Mouse (Mus musculus): ENCODE measurements around the gene BC035044. TPM values are rescaled to one million over a fixed set of nuclear protein-coding genes. Genes with fewer than 3 reads are reported as not detected.
"Not testable (repeated sequence)": the region's sequence is repeated elsewhere in the genome, so short reads cannot be mapped to it uniquely, and the experiment has no call there.

Gene BC035044
- total RNA-seq (2021): not detected
- long read RNA-seq, experiment 1, partial matches to known transcripts: 0 of 1 reads
- long read RNA-seq, experiment 1, other reads (novel, unspliced or antisense): 1 of 1 reads
- long read RNA-seq, experiment 2, partial matches to known transcripts: 0 of 1 reads
- long read RNA-seq, experiment 2, other reads (novel, unspliced or antisense): 0 of 1 reads

DNA sequence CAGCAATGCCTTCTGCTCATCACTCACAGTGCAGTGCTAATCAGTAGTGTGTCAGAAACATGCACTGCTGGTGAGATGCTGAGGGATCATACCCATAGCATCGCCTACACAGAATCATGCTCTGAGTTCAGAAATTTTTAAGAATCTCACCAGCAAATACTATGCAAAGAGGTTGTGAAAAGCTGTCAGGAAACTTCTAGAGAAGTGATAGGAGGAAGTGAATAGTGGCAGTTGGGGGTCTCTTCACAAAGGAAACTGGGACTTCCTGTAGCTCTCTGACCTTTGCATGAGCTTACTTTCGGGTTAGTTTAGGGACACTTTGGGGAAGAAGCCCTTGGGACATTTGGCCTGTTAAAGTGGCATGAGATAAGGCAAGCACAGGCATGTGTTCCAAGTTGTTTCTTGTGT is at the start of gene BC035044:
BC035044 (minus strand) TSS at position 179 of the 408 bp plus-strand sequence.
- DNase-seq (ENCODE audit: low spot score): no peak

DNA sequence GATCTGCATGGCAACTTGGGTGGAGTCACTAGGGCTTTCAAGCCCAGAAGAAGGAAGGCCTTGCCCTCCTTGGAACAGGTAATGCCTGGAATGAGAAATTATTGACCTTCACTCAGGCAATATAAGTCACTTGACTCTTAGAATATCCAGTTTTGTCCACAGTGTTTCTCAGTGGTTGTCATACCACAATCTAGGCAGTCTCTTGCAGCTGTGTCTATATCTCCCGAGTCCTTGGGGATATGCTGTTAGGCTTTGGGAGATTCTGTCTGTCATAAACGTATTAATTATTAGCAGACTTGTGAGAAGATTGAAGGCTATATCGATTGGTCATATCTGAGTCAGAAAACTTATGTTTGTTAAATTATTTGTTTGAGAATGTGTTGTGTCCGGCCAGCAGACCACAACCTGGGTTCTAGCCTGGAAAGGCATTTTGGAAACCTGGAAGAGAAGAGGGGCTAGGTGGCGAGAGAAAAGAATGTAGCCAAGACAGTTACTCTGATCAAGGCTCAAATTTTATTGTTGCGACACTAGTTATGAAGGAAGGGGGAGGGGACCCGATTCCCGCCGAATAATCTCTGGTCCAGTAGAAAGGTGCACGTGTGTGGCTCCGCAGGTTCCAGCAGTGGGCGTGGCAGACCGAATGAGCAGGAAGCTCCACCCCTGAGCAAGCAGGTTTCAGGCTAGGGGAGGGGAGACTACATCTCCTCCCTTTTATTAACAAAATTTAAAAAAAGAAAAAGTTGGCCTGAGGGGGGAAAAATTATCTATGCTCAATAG is 45.2 kb upstream of the BC035044 start:
- not testable (repeated sequence) for DNase-seq (ENCODE audit: low spot score)

DNA sequence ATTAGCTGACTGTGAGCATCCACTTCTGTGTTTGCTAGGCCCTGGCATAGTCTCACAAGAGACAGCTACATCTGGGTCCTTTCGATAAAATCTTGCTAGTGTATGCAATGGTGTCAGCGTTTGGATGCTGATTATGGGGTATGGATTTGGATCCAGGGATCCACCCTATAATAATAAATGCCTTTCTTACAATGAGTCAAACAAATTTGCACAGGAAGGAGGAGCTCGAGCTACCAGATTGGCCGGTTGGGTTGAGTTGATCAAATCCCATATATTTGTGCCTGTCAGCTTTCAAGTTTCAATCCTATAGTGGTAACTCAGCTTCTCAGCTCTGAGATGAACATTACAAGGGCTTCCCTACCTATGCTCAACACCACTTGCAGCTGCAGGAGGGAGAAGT is 43.2 kb upstream of the BC035044 start, which contains the start of gene Clec2g:
Clec2g (plus strand) TSS at position 301 of the 400 bp plus-strand sequence.
- DNase-seq (ENCODE audit: low spot score): not testable (repeated sequence)

DNA sequence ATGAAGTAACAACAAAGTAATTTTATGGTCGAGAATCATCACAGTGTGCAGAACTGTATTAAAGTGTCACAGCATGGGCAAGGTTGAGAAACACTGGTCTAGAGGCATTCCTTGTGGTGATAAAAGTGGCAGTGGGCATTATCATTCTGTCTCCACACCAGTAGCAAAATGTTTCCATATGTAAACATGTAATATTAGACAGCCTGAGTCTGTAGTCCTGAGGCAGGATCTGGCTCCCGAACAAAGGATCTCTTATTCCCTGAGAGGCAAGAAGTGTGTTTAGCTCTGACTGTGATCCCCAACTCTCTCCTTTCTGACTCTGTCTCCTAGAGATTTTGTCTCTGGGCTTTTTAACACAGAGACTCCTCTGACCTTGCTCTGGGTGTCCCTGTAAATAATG is 42.1 kb upstream of the BC035044 start:
- DNase-seq (ENCODE audit: low spot score): no peak

DNA sequence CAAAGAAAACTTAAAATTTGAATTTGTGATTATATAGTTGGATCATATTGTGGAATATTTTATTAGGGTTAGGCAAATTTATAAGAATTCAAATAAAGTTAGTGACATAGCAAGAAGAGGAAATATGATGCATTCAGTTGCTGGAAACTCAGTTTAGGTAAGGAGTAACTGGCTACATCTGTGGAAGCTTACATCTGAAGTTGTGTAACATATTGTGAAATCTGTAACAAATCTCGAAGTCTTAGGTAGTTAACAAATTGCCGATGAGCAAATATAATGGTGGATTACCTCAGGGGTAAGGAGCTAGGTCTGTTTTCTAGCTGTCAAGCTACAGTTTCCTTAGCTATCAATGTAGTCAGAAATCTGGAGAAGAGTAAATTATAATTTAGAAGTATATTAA is 26.4 kb upstream of the BC035044 start:
- no peak for DNase-seq (ENCODE audit: low spot score)

DNA sequence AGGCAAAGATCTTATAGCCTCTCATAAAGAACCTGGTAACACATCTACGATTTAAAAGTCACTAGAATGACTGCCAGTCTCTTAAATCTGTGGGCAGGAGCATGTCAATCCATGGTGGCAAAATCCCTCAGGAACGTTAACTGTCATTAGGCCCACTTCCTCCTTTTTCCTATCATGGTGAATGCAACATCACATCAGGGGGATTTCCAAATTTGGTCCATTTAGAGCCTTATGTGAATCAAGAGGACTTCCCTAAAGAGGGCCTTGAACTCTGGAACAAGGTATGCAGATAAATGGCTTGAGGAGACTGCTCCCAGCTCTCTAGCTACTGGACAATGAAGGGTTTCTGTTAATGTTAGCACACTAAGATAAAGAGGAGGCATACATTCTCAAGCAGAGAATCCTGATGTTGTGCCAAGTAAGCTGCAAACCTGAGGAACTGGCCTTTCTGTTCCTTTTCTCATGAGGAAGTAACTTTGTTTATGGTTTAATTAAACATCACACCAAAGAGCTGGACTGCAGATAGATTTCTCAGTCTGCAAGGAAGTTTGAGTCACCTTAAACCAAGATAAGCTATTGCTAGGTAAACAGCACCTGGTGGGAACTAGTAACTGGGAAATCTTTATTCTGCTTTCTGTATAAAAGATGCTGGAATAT is 22.8 kb upstream of the BC035044 start:
- DNase-seq (ENCODE audit: low spot score): no peak

DNA sequence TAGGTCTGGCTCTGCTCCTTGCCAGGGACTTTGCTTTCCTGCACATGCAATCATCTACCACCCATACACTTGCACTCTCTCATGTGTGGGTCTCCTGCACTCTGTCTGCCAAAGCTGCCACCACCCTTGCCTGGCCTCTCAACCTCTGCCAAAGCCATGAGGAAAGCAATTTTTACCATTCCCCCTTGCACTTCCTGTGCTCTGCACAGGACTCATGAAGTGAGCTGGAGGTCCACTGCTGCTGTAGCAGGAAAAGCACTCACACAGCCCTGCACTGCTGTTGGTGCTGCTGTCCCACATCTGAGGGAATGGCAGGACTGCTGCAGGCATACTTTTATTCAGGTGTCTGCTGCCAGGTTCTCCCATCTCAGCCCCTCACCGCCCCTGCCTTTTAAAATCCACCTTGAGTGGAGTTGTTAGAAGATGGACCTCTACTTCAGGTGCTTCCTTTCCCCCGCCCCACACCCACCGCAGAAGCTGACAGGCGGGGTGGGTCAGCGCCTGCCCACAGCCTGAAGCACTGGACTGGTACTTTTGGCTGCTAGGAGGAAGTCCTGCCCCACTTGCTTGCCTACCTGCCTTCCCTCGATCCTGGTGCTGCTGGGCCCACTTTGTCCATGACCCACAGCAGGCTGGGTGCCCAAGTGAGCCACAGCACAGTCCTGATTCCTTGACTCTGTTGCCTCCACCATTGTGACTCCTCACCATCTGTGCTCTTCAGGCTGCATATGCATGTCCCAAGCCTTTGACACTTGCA is 10.0 kb upstream of the BC035044 start:
- not testable (repeated sequence) for DNase-seq (ENCODE audit: low spot score)

DNA sequence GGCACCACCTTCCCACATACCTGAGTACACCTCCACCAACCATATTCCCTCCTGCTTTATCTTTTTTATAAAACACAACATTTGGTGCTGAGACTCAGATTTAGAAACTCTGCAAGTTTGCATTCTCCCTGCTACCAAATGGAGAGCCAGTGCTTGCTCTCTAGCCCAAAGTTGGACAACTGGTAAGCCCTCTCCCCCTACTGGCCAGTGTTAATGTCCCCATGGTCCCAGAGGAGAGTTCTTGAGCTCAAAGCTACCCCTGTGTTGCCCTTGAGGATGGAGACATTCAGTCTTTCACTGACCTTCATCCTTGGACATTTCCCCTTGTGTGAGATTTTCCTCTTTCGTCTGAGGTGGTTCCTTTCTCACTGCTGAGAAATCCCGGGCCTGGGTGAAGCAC is 9.1 kb upstream of the BC035044 start:
- no peak for DNase-seq (ENCODE audit: low spot score)

DNA sequence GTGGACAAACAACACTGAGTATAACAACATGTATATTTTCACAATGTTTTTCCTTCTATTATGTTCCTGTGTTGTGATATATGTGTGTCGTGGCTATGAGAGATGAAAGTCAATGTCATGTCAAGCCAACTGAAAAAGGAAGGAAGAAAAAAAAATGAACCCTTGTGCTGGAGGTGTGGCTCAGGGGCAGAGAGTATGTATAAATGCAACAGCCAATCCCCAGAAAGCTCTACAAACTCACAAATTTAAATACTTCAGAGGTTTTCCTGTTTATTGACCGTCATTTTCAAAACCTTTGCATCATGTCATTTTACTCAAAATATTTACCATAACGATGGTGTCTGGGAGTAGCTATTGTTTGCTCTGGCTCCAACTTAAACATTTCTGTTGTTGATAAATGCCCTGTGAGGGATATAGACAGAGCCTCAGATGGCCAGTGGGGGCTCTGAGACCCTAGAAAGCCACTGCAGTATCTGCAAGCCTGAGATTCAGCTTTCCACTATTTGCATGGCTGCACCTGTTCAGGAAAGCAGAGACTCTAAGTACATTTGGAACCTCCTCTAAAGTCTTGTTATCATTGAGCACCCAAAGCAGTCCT is 4.6 kb upstream of the BC035044 start:
- no peak for DNase-seq (ENCODE audit: low spot score)

DNA sequence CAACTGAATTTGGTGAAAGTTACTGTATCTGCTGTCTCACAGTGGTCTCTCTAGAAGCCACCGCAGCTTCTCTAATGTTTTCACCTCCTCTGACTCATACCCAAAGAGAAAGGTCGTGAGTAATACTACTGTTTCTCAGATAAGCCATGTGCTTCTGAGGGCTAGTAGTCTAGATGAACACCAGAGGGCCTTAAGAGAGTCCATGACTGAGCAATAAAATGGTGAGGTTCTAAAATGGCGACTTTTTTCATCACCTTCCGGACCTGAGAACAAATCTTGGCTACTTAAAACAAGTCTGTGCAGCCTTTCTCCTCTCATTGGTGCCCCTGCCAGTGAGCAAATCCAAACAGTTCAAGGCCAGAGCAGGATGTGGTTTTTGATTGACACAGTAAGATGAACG is 2.1 kb downstream of the BC035044 start:
- no peak for DNase-seq (ENCODE audit: low spot score)

DNA sequence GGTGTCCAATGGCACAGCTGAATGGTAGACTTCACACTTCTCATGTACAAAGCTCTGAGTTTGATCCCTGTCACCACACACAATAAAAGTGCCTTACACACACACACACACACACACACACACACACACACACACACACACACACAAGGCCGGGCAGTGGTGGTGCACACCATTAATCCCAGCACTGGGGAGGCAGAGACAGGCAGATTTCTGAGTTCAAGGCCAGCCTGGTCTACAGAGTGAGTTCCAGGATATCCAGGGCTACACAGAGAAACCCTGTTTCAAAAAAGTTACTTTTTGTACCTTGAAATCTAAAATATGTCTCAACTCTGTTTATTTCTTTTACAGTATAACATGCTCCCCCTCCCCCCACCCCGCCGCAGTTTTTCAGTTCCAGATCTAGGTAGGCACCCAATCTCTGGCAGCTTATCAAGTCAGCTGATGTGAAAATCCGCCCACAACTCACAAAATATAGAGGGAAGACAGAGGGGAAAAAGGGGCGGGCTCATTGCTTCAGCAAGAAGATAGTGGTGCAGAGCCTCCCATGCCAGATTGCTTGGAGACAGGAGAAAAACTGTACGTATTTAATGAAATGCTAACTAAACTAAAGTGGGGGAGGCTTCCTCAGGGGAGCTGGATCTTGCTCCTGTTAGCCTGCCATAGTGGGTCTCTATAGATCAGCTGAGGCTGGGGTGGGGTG is 3.7 kb downstream of the BC035044 start, which contains the start of gene Clec2i:
Clec2i (plus strand) TSS at position 498 of the 700 bp plus-strand sequence.
- not testable (repeated sequence) for DNase-seq (ENCODE audit: low spot score)

DNA sequence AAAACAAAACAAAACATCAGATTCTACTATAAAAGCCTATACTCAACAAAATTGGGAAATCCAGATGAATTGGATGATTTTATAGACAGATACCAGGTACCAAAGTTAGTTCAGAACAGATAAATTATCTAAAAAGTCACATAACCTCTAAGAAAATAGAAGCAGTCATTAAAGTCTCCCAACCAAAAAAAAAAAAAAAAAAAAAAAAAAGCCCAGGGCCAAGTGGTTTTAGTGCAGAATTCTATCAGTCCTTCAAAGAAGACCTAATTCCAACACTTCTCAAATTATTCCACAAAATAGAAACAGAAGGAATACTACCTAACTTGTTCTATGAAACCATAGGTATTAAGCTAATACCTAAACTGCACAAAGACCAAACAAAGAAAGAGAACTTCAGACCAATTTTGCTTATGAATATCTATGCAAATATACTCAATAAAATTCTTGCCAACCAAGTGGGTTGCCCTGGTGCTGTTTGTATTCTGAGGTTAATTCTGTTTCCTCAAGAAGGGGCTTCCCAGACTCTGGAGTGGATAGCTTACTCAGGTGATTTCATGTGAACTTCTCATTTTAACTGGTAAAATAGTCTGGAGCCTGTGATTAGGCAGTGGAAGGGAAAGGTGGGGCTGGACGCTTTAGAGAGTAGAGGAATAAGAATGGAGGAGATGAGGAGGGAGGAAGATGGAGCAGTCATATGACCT is 18.9 kb downstream of the BC035044 start:
- DNase-seq (ENCODE audit: low spot score): no peak

DNA sequence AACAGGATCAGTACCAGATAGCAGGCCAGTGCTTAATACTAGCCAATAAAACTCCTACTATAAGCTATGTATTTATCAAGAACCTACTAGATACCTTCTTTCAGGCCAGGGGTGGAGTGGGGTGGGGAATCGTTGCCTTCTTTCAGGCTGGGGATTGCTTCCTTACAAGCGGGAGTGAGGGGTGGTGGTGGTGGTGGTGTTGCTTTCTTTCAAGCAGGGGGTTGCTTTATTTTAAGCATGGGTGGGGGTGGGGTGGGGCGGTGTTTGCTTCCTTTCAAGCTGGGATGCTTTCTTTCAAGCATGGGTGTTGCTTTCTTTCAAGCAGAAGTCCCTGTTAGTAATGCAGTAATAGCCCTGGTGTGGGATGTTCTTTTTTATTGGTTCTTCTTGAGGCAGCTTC is 22.1 kb downstream of the BC035044 start:
- no peak for DNase-seq (ENCODE audit: low spot score)

DNA sequence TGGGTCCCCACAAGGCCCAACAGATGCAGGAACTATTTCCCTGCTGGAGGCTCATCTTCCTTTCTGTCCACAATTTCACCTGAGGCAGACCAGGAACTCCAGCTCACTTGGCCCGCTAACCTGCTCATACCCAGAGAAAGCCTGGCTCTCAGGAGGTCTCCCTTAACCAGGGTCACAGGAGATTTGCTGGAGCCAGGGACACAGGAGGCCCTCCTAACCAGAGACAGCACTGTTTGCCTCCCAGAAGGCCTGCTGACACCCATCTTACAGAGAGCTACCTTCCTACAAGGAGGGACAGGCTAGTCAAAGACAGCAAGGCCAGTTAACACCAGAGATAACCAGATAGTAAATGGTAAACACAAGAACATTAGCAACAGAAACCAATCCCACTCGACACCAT is 33.0 kb downstream of the BC035044 start:
- DNase-seq (ENCODE audit: low spot score): no peak

DNA sequence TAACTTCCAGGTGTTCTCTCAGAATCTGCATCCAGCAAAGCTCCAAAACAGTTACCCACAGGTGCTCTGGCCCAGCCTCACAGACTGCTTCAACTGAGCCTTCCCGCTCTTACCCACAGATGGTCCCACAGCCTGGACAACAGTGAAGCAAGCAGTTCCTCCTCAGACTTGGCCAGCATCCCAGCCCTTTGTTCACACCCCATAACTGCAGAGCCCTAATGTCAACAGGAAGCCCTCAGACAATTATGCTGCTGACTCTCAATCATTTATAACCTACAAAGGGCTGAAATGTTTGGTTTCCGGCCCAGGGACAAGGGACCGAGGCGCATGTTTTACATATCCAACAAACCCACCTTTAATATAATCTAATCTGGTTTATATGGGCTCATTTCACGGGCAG is 34.7 kb downstream of the BC035044 start:
- peak; percentile 58 for DNase-seq (ENCODE audit: low spot score)

DNA sequence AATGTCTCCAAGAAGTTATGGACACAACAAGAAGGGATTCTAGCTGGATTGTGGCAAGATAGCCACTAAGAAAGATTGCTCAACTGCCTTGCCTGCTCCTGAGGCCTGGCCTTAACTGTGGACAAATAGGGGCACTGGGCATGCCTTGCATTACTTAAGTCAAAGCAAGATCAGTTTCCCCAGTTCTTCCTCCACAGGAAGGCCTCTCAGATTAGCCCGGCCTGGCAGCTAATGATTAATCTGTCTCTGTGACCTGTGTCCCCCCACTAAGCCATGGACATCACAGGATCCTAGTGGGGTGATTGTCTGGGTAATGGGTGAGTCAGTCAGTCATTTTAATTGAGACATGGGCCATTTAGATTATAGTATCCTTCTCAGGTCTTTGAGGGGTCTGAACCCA is 35.4 kb downstream of the BC035044 start:
- DNase-seq (ENCODE audit: low spot score): no peak

DNA sequence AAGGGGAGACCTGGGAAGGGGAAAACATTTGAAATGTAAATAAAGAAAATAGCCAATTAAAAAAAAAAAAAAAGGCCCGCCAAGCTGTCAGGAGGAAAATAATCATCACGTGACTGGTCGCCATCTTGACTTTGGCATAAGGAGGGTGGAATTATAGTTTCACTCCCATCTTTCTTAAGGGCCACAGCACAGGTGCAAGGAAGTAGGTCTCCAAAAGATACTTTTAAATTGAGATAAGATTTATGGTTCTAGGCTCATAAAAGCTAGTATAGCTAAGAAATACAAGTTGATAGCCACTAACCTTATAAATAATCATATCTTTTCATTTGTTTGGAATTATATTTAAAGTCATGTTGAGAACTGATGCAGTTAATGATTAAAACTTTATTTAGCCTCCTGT is 36.0 kb downstream of the BC035044 start:
- DNase-seq (ENCODE audit: low spot score): no peak

DNA sequence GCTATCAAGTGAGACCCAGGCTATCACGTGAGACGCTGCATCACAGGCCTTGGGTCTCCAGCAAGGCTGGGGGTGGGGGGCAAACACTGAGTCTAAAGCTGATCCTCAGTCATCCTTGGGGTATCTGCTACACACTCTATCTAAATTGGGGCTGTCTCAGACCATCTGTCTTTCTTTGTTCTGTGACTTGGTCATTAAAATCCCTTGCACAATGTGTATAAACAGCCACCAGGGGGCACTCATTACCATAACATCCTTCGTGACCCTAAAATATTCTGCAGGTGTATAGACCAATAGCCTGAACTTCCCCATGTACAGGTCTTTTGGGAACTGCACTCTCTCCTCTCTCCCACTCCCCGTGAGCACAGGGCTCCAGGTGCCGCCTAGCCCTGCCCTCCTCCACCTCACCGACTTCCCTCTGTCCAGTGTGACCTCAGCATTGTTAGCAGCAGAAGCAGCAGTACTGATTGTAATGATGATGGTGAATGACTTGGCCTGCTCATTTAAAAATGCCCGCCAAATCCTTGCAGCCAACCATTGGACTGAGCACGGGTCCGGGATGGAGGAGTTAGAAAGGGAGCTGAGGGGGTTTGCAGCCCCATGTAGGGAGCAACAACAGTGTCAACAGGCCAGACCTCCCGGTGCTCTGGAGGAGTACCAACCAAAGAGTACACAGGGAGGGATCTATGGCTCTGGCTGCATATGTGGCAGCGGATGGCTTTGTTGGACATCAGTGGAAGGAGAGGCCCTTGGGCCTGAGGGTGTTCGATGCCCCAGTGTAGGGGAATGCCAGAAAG is 36.7 kb downstream of the BC035044 start:
- peak; percentile 61 for DNase-seq (ENCODE audit: low spot score)

DNA sequence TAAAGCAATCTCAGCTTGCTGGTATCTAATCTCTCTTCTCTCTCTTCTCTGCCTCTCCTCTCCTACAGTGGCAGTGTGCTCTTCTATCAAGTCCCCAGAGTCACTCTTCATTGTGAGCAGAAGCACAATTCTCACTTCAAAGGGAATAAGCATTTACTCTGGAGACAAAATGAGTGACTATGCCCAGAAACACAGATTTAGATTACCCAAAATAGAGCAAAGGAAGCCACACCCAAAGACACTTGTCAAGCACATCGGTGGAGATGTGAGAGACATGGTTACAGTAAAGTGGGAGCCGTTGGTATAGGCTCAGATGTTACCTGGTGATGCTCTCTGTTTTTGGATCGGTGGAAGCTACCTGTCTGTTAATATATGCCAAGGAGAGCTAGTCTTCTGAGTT is 38.2 kb downstream of the BC035044 start:
- DNase-seq (ENCODE audit: low spot score): no peak
